Mouse (Mus musculus) heart, embryonic 12.5 days (tissue): ENCODE results near the gene Acrbp. TPM values are rescaled to one million over a fixed set of nuclear protein-coding genes. Genes with fewer than 3 reads are reported as not detected.
A peak's percentile ranks its signal among the peaks of the same experiment; 100 is the strongest.
"Not testable (repeated sequence)": the region's sequence is repeated elsewhere in the genome, so short reads cannot be mapped to it uniquely, and the experiment has no call there.

Experiments used
- ATAC-seq: fragments of 200-750 bp; cut with Nextera tagmentation; 2 replicates; pipeline ENCODE4 v1.8.0; 2017; ENCODE audit warnings: moderate TSS enrichment, moderate library complexity; ENCODE audit not compliant: insufficient number of reproducible peaks, low FRiP score
- H3K27ac ChIP-seq: fragments of 300-500 bp; sonication (generic); 2 replicates; pipeline ENCODE4 v1.5.1; 2016; ENCODE audit warnings: mild to moderate bottlenecking, moderate library complexity; ENCODE audit not compliant: poor library complexity, severe bottlenecking
- H3K27me3 ChIP-seq: fragments of 300-500 bp; sonication (generic); replicated peaks from 2 replicates; pipeline ENCODE4 v1.6.1; 2016; ENCODE audit warnings: mild to moderate bottlenecking, moderate library complexity
- H3K36me3 ChIP-seq: fragments of 300-500 bp; sonication (generic); 2 replicates; pipeline ENCODE4 v1.6.1; 2016; ENCODE audit warnings: mild to moderate bottlenecking, moderate library complexity
- H3K4me1 ChIP-seq: fragments of 300-500 bp; sonication (generic); replicated peaks from 2 replicates; pipeline ENCODE4 v1.6.1; 2016; ENCODE audit warnings: mild to moderate bottlenecking
- H3K4me2 ChIP-seq: fragments of 300-500 bp; sonication (generic); 2 replicates; pipeline ENCODE4 v1.6.1; 2016; ENCODE audit warnings: mild to moderate bottlenecking, moderate library complexity
- H3K4me3 ChIP-seq: fragments of 300-500 bp; sonication (generic); 2 replicates; pipeline ENCODE4 v1.5.1; 2016; ENCODE audit warnings: mild to moderate bottlenecking
- H3K9ac ChIP-seq: fragments of 300-500 bp; sonication (generic); 2 replicates; pipeline ENCODE4 v1.6.1; 2016; ENCODE audit warnings: mild to moderate bottlenecking, moderate library complexity
- H3K9me3 ChIP-seq: fragments of 300-500 bp; sonication (generic); replicated peaks from 2 replicates; pipeline ENCODE4 v1.6.1; 2016; ENCODE audit warnings: mild to moderate bottlenecking, moderate library complexity
- WGBS: fragments of 180-500 bp; shearing (Covaris S2); methylation state at CpG from one replicate; pipeline ENCODE4 v1.1.7; 2016; 5-methylcytosine and 5-hydroxymethylcytosine counted together
- polyA plus RNA-seq: library from polyadenylated mRNA; unstranded; fragments of >200 nt; fragmentation: Nextera tagmentation; extraction: Ambion mirVana; gene quantifications from 2 replicates; pipeline ENCODE4 v1.2.1, GENCODE M21; 2016

Acrbp gene
- polyA plus RNA-seq, 1 experiment from 2014 or later = 6.9 TPM

DNA sequence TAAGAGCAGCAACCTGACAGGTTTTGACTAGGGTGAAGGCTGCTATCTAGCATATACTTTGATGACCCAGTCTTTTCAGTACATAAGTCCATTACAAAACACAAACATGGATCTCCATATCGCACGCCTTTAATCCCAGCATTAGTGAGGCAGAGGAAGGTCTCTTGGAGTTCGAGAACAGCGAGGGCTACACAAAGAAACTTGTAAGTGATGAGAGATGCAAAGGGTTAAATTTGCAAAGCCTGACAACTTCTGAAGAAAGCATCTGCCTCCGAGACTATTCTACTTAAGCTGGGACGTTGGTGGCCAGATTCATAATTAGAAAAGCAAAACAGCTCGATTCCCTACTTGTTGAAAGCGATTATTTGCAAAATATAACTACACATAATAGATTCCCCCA lies 10.4 kb upstream of the Acrbp start:
- no peaks in the 10 kb centered on the region for H3K9me3 ChIP-seq
- peak overlapping the region; percentile 64 for H3K4me2 ChIP-seq
- peak overlapping the region; percentile 77 for H3K4me3 ChIP-seq
- no peak; the same call in 1 of the 2 replicates for ATAC-seq
- H3K9ac ChIP-seq = peak overlapping the region; percentile 24; the same call in 1 of the 2 replicates
- peaks cover 45% of the 10 kb centered on the region for H3K36me3 ChIP-seq
- no peaks in the 10 kb centered on the region for H3K27me3 ChIP-seq
- 6% methylated on average over 8 of the region's 8 CpGs for WGBS
- H3K27ac ChIP-seq = peak overlapping the region; percentile 63
- H3K4me1 ChIP-seq = peaks cover 9% of the 10 kb centered on the region

DNA sequence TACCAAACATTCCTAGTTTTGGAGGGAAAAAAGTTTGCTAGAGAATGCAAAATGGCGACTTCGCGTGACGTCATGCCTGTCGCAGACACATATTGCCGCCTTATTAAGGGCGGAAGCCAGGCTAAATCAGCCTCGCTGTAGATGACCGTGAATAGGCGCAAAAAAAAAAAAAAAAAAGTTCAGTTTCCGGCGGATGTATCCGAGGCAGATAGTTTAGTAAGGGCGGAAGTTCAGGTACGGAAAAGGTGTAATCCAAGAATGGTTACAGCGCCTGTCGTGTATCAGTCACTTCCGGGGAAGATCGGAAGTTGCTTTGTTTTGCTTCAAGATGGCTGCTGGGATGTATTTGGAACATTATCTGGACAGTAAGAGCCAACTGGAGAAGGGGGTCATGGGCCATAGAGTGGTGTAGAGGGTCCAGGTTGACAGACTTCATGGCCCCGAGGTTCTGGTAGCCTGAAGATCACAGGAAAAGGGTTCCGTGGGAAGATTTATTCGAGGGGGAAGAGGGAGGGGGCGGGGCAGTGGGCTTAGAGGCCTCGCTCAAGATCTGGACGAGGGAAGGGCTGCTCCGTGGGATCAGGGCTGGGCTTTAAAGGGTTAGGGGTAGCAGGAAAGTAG lies 9.8 kb upstream of the Acrbp start, which contains the start of gene Ing4:
TSS of gene Ing4 (plus strand) at position 228 of the 621 bp plus-strand sequence.
- H3K4me1 ChIP-seq = peaks cover 9% of the 10 kb centered on the region
- H3K36me3 ChIP-seq = peaks cover 48% of the 10 kb centered on the region
- peak within 1 kb of the TSS; percentile 77 for H3K4me3 ChIP-seq
- ATAC-seq = peak; percentile 94
- H3K27ac ChIP-seq = peak within 1 kb of the TSS; percentile 63
- peak within 1 kb of the TSS; percentile 78 for H3K4me2 ChIP-seq
- H3K9ac ChIP-seq = peak within 1 kb of the TSS; percentile 75
- no peaks in the 10 kb centered on the region for H3K9me3 ChIP-seq
- no peaks in the 10 kb centered on the region for H3K27me3 ChIP-seq
- under 1% methylated on average over 26 of the region's 26 CpGs for WGBS

DNA sequence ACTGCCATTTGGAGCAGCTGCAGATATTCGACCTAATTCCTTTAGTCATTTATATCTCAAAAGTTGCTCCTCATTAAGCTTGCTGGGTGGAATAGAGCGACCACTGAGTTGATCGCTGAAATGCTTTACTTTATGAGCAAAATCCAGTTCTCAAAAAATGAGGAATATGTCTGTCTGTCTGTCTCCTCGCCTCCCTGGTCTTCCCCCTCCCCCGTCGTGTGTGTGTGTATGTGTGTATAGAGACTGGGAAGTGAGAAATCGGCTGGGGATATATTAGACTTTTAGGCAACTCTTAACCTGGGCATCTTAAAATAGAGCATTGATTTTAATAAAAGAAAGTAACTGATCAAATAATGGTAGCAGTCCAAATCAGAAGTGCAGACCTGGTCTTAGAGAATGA lies 9.3 kb upstream of the Acrbp start:
- Histone ChIP-seq H3K9me3 (no peaks in the 10 kb centered on the region), H3K27me3 (no peaks in the 10 kb centered on the region), H3K36me3 (peaks cover 48% of the 10 kb centered on the region), H3K4me2 (peak overlapping the region; percentile 78), H3K4me1 (peaks cover 9% of the 10 kb centered on the region), H3K4me3 (peak overlapping the region; percentile 77), H3K27ac (peak overlapping the region; percentile 41; the same call in 1 of the 2 replicates), H3K9ac (peak overlapping the region; percentile 75)
- ATAC-seq = no peak
- WGBS = 18% methylated on average over 7 of the region's 7 CpGs

DNA sequence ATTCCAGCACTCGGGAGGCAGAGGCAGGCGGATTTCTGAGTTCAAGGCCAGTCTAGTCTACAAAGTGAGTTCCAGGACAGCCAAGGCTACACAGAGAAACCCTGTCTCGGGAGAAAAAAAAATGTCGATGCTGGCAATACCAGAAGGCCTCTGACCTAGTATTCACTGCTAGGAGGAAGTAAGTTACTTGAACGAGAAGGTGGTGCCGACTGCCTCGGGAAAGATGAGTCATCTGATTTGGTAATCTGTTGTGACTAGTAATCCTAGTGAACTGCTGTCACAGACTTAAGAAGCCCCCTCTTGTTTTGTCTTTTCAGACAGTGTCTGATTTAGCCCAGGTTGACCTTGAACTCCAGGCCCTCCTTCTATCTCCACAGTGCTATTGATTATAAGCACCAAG lies 8.4 kb upstream of the Acrbp start:
- Histone ChIP-seq H3K27me3 (no peaks in the 10 kb centered on the region), H3K27ac (no peak overlapping the region), H3K9me3 (no peaks in the 10 kb centered on the region), H3K36me3 (peaks cover 44% of the 10 kb centered on the region), H3K4me2 (no peak overlapping the region), H3K4me1 (peaks cover 9% of the 10 kb centered on the region), H3K9ac (no peak overlapping the region), H3K4me3 (no peak overlapping the region)
- 82% methylated on average over 7 of the region's 7 CpGs for WGBS
- no peak for ATAC-seq

DNA sequence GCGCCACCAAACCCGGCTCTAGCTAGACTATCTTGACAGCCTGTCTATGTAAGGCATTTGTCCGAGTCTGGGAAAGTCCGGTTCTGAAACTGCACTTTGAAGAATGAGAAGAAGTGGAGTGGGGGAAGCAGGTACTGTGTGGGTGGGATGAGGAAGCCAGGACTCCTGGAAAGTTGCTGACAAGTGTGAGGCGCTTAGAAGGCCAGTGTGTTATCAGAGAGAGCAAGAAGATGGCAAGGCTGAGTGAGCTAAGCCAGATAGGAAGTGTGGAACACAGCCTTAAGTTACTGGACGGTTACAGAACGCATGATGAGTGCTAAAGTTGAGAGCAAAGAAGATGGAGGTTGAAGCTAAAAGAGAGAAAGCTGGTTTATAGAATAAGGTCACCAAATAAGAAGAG lies 7.4 kb upstream of the Acrbp start:
- ATAC-seq = no peak
- peaks cover 9% of the 10 kb centered on the region for H3K4me1 ChIP-seq
- H3K4me2 ChIP-seq = no peak overlapping the region
- H3K9me3 ChIP-seq = no peaks in the 10 kb centered on the region
- WGBS = 67% methylated on average over 7 of the region's 7 CpGs
- H3K9ac ChIP-seq = no peak overlapping the region
- no peak overlapping the region for H3K27ac ChIP-seq
- no peaks in the 10 kb centered on the region for H3K27me3 ChIP-seq
- peaks cover 37% of the 10 kb centered on the region for H3K36me3 ChIP-seq
- no peak overlapping the region for H3K4me3 ChIP-seq

DNA sequence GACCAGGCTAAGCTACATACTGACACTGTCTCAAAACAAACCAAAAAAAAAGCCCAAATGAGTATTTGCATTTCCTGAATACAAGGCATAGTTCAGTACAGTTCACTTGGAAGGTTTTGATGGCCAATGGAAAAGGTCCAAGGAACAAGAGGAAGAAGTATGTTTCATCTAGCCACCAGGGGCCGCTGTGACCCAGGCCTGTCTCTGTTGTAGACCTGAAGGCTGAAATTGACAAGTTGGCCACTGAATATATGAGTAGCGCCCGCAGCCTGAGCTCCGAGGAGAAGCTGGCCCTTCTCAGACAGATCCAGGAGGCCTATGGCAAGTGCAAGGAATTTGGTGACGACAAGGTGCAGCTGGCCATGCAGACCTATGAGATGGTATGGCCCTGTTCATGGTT lies 2.8 kb upstream of the Acrbp start:
- H3K27me3 ChIP-seq = no peaks in the 10 kb centered on the region
- ATAC-seq = no peak
- H3K9ac ChIP-seq = no peak overlapping the region
- H3K4me2 ChIP-seq = no peak overlapping the region
- H3K4me1 ChIP-seq = no peaks in the 10 kb centered on the region
- 35% methylated on average over 5 of the region's 5 CpGs for WGBS
- no peaks in the 10 kb centered on the region for H3K9me3 ChIP-seq
- H3K4me3 ChIP-seq = no peak overlapping the region
- H3K36me3 ChIP-seq = peaks cover 69% of the 10 kb centered on the region
- H3K27ac ChIP-seq = no peak overlapping the region

DNA sequence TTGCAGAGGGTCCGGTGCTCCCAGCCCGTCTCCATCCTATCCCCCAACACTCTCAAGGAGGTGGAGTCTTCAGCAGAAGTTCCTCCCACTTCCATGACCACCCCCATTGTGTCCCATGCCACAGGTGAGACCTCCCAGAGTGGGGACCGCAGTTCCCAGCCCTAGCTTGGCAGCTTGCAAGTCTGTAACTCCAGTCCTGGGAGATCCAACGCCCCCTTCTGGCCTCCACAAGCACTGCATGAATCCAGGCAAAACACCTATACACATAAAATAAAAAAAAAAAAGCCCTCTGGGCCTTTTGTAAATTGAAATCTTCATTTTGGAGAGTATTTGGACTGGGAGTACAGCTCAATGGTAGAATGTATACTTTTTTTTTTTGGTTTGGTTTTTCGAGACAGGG lies 1.7 kb downstream of the Acrbp start:
- H3K4me1 ChIP-seq = peaks cover 3% of the 10 kb centered on the region; the same call in 1 of the 2 replicates
- ATAC-seq = no peak
- H3K4me3 ChIP-seq = no peak overlapping the region
- H3K9ac ChIP-seq = no peak overlapping the region
- H3K4me2 ChIP-seq = no peak overlapping the region
- peaks cover 76% of the 10 kb centered on the region for H3K36me3 ChIP-seq
- H3K9me3 ChIP-seq = no peaks in the 10 kb centered on the region
- H3K27ac ChIP-seq = no peak overlapping the region
- 0 out of 2 replicates have a peak, but pooled peaks cover 3% of the 10 kb centered on the region for H3K27me3 ChIP-seq
- 53% methylated on average over 5 of the region's 5 CpGs for WGBS

DNA sequence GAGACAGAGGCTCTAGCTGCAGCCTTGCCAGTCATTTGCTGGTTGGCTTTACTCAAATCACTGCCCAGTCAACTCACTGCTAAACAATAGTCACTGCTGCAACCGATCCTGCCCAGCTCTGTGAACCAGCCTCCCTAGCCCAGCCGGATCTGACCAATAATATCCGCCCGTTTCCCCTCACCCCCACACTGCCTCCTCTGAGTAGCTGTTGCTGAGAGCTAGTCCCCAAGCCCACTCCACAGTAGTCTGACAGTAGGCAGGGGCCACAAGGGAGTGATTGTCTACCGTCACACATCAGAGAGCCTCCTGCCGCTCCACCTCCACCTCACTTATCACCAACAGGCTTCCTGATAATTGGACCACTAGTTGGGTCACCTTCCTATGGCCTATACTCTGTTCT lies 12.0 kb downstream of the Acrbp start:
- H3K4me3 ChIP-seq = no peak overlapping the region
- H3K27me3 ChIP-seq = 0 out of 2 replicates have a peak, but pooled peaks cover 3% of the 10 kb centered on the region
- H3K36me3 ChIP-seq = no peaks in the 10 kb centered on the region
- H3K4me1 ChIP-seq = peaks cover 17% of the 10 kb centered on the region
- ATAC-seq = 0 out of 2 replicates have a peak, but pooled peaks have one; percentile 36
- WGBS = 14% methylated on average over 6 of the region's 6 CpGs
- H3K27ac ChIP-seq = no peak overlapping the region
- 0 out of 2 replicates have a peak overlapping the region, but pooled peaks have one; percentile 14 for H3K9ac ChIP-seq
- no peaks in the 10 kb centered on the region for H3K9me3 ChIP-seq
- no peak overlapping the region for H3K4me2 ChIP-seq

DNA sequence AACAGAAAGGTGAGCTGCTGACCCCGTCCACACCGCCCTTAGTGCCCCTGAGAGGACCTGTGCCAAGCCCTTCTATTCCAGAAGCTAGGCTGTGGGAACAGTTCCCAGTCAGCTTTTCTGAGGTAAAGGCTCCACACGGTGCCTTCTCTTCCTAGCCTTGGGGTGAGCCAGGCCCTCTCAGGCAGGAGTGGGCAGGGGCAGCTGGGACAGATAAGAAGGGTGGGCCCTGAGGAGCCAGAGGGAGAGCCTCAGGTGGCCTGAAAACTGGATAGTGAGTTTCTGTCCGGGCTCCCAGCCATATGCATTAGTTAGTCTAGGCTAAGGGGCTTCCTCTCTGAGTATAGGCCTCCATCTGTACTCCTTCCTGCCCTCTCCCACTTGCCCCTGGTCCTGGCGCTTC lies 13.0 kb downstream of the Acrbp start:
- H3K4me3 ChIP-seq = no peak overlapping the region
- no peak overlapping the region for H3K4me2 ChIP-seq
- peaks cover 6% of the 10 kb centered on the region; the same call in 1 of the 2 replicates for H3K27me3 ChIP-seq
- 79% methylated on average over 5 of the region's 5 CpGs for WGBS
- H3K27ac ChIP-seq = no peak overlapping the region
- no peaks in the 10 kb centered on the region for H3K9me3 ChIP-seq
- H3K9ac ChIP-seq = no peak overlapping the region
- no peaks in the 10 kb centered on the region for H3K36me3 ChIP-seq
- ATAC-seq = no peak
- H3K4me1 ChIP-seq = peaks cover 17% of the 10 kb centered on the region

DNA sequence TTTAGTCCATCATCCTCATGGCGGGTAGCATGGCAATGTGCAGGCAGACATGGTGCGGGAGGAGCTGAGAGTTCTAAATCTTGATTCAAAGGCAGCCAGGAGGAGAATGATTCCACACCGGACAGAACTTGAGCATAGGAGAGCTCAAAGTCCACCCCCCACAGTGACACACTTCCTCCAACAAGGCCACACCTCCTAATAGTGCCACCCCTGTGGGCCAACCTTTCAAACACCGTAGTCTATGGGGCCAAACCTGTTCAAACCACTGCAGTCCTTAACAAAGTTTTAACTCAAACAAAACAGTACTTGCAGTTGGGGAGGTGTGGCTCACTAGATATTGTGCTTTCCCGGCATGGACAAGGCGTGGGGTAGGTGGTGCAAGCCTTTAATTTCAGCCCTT lies 14.4 kb downstream of the Acrbp start:
- Histone ChIP-seq H3K9ac (no peak overlapping the region), H3K4me2 (no peak overlapping the region), H3K9me3 (no peaks in the 10 kb centered on the region), H3K4me1 (peaks cover 13% of the 10 kb centered on the region), H3K27me3 (peaks cover 18% of the 10 kb centered on the region), H3K4me3 (no peak overlapping the region), H3K27ac (no peak overlapping the region), H3K36me3 (no peaks in the 10 kb centered on the region)
- WGBS = 81% methylated on average over 6 of the region's 6 CpGs
- ATAC-seq = no peak

DNA sequence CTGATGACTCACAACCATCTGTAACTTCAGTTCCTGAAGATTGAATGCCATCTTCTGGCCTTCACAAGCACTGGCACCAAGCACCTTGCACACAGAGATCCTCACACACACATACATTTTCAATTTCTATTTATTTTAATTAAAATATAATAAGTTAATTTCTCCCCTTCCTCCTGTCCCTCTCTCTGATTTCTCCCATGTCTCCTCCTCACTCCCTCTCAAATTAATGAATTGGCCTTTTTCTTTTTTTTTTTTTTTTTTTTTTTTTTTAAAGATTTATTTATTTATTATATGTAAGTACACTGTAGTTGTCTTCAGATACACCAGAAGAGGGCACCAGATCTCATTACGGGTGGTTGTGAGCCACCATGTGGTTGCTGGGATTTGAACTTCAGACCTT lies 15.7 kb downstream of the Acrbp start:
- Histone ChIP-seq H3K27me3 (peaks cover 19% of the 10 kb centered on the region), H3K4me1 (peaks cover 13% of the 10 kb centered on the region)
- not testable (repeated sequence) for ATAC-seq, H3K9me3 ChIP-seq, H3K4me2 ChIP-seq, H3K9ac ChIP-seq, H3K27ac ChIP-seq, H3K36me3 ChIP-seq, H3K4me3 ChIP-seq
- 89% methylated on average over 1 of the region's 1 CpGs for WGBS

DNA sequence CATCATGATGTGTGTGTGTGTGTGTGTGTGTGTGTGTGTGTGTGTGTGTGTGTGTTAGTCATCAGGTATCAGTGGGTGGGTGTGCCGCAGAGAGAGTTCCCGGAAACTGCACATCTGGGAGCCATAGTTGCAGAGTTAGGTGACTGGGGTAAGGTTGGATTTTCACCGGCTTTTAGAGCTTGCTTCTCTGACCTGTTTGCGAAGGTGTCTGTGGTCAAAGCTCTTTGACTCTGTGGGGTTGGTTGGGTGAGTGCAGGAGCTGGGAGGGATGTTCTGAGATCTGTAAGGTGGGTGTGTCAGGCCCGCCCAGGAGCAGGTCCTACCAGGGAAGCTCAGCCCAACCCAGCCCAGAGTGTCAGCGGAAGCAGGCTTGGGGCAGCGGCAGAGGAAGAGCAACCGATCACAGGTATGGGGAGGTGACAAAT lies 18.1 kb downstream of the Acrbp start, which contains the start of gene Lpar5:
TSS of gene Lpar5 (plus strand) at position 350 of the 425 bp plus-strand sequence.
- no peaks in the 10 kb centered on the region for H3K9me3 ChIP-seq
- peaks cover 13% of the 10 kb centered on the region for H3K4me1 ChIP-seq
- no peaks in the 10 kb centered on the region for H3K36me3 ChIP-seq
- no peak within 1 kb of the TSS for H3K4me2 ChIP-seq
- ATAC-seq = no peak
- no peak within 1 kb of the TSS for H3K27ac ChIP-seq
- H3K9ac ChIP-seq = no peak within 1 kb of the TSS
- no peak within 1 kb of the TSS for H3K4me3 ChIP-seq
- 53% methylated on average over 8 of the region's 8 CpGs for WGBS
- H3K27me3 ChIP-seq = peaks cover 19% of the 10 kb centered on the region
